Mouse (Mus musculus) heart, adult 2 months (tissue): Measurements from ENCODE around the gene Entpd2. TPM values are rescaled to one million over a fixed set of nuclear protein-coding genes. Genes with fewer than 3 reads are reported as not detected.

Experiments
- DNase-seq, 2 experiments: peaks; one replicate each; pipeline ENCODE4 v3.0.0; 2021
- H3K27ac ChIP-seq: fragments of 200-600 bp; 2 replicates; pipeline ENCODE4 v1.8.1; 2022
- H3K27me3 ChIP-seq: fragments of 200-500 bp; 2 replicates; pipeline ENCODE4 v1.6.1; 2012; ENCODE audit warnings: mild to moderate bottlenecking, low read length, inconsistent platforms, mixed read lengths; ENCODE audit not compliant: control insufficient read depth, insufficient read depth
- H3K36me3 ChIP-seq: fragments of 200-500 bp; 2 replicates; pipeline ENCODE4 v1.6.1; 2012; ENCODE audit warnings: low read length, inconsistent platforms; ENCODE audit not compliant: control insufficient read depth, insufficient read depth
- H3K4me1 ChIP-seq: fragments of 200-500 bp; 2 replicates; pipeline ENCODE4 v1.6.1; 2011; ENCODE audit warnings: low read length; ENCODE audit not compliant: control insufficient read depth, insufficient read depth
- H3K4me3 ChIP-seq: fragments of 200-600 bp; 2 replicates; pipeline ENCODE4 v1.8.1; 2022
- H3K79me2 ChIP-seq: fragments of 200-500 bp; replicated peaks from 2 replicates; pipeline ENCODE4 v1.6.1; 2012; ENCODE audit warnings: mild to moderate bottlenecking, inconsistent platforms, low read length, moderate library complexity, mixed read lengths; ENCODE audit not compliant: control insufficient read depth, insufficient read depth
- H3K9ac ChIP-seq: fragments of 200-500 bp; 2 replicates; pipeline ENCODE4 v1.6.1; 2012; ENCODE audit warnings: low read depth, mild to moderate bottlenecking, control low read depth, inconsistent platforms, low read length, mixed read lengths
- CTCF ChIP-seq: fragments of 200-600 bp; IDR thresholded peaks from 2 replicates; pipeline ENCODE4 v1.8.1; 2022; ENCODE audit warnings: antibody characterized with exemption, mild to moderate bottlenecking, moderate library complexity
- EP300 ChIP-seq: fragments of 200-500 bp; IDR thresholded peaks from 2 replicates; pipeline ENCODE4 v1.6.1; 2011; ENCODE audit warnings: low read depth, low read length, control low read depth; ENCODE audit not compliant: insufficient read depth
- POLR2A ChIP-seq: fragments of 200-500 bp; IDR thresholded peaks from 2 replicates; pipeline ENCODE4 v1.6.1; 2011; ENCODE audit warnings: mild to moderate bottlenecking, low read depth, low read length, control low read depth; ENCODE audit not compliant: insufficient read depth
- WGBS: fragments of 180-500 bp; shearing (Covaris S2); methylation state at CpG from one replicate; pipeline ENCODE4 v1.1.7; 2018; 5-methylcytosine and 5-hydroxymethylcytosine counted together
- intact Hi-C: fragments of 180-260 bp; cut with DNase I; formaldehyde crosslinking; loops from one replicate; pipeline ENCODE4 v1.15.1; 2025
- polyA plus RNA-seq: library from polyadenylated mRNA; depleted of rRNA; stranded (reverse); fragments of >200 nt; gene quantifications from 2 replicates; pipeline ENCODE4 v1.2.3, GENCODE M21; 2012
- total RNA-seq, 2 experiments: library from RNA; stranded (reverse); gene quantifications; 2 replicates each; pipeline ENCODE4 v1.2.3; 2021

Entpd2 gene
- total and polyA plus RNA-seq, 3 experiments: 11.1 to 37.1 (median 13.5) TPM

DNA sequence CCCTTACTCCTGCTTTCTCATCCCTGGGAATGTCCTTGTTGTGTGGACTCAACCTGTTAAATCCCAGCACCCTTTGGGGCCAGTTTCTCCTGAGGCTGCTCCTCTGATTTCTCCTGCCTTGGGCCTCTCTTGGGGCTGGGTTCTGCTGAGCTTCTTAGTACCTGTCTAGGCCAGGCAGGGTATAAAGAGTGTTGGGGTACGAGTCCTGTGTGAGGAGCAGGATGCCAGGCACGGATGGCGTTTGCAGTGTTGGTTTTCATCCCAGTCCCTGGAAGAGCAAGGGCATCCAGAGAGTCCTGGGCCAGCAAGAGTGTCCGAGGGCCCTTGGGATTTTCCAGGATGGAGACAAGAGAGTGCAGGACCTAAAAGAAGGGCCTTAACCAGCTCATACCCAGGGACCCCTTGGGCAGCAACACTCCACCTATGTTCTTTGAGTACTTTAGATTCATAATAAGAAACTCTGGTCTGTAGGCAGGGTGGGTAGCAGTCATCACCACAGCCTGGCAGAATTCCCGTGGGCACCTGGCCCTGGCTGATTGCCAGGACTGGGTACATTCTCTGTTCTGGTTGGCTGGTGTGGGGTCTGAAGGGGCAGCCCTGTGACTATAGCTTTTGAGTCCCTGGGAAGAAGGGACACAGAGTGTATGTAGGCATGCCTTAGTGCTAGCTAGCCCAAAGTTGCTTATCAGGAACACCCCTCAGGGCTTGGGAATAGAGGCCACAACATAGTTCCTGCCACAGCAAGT is 33.9 kb downstream of the Entpd2 start:
- intact Hi-C loops: loop anchor here (2.0 to 10.0 kb wide), 3 partner anchors 31 to 125 kb away; partner anchors contain the start of genes Edf1 and Paxx
- Histone ChIP-seq H3K27ac (no peak overlapping the region), H3K4me3 (no peak overlapping the region), H3K36me3 (no peaks in the 10 kb centered on the region), H3K79me2 (no peaks in the 10 kb centered on the region), H3K9ac (no peak overlapping the region; the same call in 1 of the 2 replicates), H3K4me1 (no peaks in the 10 kb centered on the region; the same call in 1 of the 2 replicates), H3K27me3 (no peaks in the 10 kb centered on the region)
- WGBS: 47% methylated on average over 5 of the region's 5 CpGs
- TF ChIP-seq EP300: no peak
- no peak for TF ChIP-seq POLR2A
- no peak for TF ChIP-seq CTCF
- DNase-seq: no peak

DNA sequence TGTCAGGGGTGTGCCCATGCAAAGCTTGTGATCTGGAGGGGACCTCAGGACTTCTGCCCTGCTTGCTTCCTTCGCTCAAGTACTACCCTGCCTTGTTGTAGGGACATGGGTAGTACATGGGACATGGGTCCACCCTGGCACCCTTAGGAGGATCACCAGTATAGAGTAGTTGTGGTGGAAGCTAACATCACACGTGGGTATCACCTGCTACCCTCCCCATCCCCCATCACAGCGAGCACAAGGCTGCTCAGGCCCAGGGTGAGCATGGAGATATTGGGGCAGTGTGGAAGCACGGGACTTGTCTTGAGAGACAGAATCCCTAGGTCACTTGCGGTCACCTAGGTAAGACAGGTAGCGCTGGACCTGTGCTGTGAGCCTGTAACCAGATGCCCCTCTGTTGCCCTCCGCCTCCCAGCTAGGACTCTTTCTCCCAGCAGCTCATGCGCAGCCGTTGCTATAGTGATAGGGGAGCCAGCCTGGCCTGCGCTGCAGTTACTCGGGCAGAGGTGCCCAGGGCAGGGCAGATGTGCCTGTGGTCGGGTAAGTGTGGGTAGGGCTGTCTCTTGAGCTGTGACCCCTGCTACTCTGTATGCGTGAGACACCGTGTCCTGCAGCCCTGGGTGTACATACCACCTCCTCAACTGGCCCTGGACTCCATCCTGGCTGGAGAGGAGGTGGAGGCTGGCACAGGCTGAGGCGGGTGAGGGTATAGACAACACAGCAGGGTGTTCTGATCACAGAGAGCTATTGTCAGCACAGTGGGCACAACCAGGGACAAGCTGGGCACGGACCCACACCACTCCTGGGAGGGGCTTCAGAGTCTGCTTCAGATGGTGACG is 34.9 kb downstream of the Entpd2 start:
- no peaks in the 10 kb centered on the region; the same call in 1 of the 2 replicates for H3K4me1 ChIP-seq
- no peaks in the 10 kb centered on the region for H3K27me3 ChIP-seq
- intact Hi-C loops: loop anchor here (2.0 kb wide), 1 partner anchor 30 kb away; the partner anchor contains the start of gene Paxx
- no peak for DNase-seq
- no peak overlapping the region for H3K27ac ChIP-seq
- H3K9ac ChIP-seq: no peak overlapping the region
- no peaks in the 10 kb centered on the region for H3K79me2 ChIP-seq
- 87% methylated on average over 17 of the region's 17 CpGs for WGBS
- H3K36me3 ChIP-seq: no peaks in the 10 kb centered on the region
- TF ChIP-seq EP300 (no peak), CTCF (no peak), POLR2A (no peak)
- no peak overlapping the region for H3K4me3 ChIP-seq

DNA sequence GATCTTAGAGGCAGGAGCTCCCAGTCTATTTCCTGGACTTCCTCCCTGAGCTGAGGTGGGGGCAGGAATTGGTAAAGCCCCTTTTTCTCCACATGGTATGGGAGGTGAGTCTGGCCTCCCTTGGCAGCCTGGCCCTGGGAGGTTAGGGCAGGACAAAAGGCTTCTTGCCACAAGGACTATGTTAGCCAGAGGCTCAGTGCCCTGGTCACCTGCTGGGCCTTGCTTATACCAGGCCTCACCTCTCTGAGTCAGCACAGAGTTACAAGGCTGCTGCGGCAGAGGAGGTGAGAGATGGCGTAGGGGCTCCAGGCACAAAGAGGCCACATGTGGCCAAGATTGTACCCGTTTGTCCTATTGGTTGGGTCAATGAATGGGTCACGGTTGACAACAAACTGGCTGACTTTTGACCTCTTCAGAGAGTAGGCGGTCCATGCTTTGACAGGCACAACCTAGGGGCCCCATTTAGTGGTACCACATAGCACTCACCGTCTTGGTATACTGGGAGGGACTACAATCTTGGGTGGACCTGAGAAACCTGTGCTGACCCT is 35.7 kb downstream of the Entpd2 start:
- intact Hi-C loops: loop anchor here (2.0 kb wide), 1 partner anchor 29 kb away; the partner anchor contains the start of gene Paxx
- H3K9ac ChIP-seq: no peak overlapping the region
- no peaks in the 10 kb centered on the region for H3K36me3 ChIP-seq
- no peak overlapping the region for H3K27ac ChIP-seq
- no peaks in the 10 kb centered on the region for H3K27me3 ChIP-seq
- H3K79me2 ChIP-seq: no peaks in the 10 kb centered on the region
- H3K4me1 ChIP-seq: no peaks in the 10 kb centered on the region; the same call in 1 of the 2 replicates
- TF ChIP-seq POLR2A: no peak
- no peak for TF ChIP-seq EP300
- TF ChIP-seq CTCF: no peak
- H3K4me3 ChIP-seq: no peak overlapping the region
- 85% methylated on average over 6 of the region's 6 CpGs for WGBS
- DNase-seq: no peak

DNA sequence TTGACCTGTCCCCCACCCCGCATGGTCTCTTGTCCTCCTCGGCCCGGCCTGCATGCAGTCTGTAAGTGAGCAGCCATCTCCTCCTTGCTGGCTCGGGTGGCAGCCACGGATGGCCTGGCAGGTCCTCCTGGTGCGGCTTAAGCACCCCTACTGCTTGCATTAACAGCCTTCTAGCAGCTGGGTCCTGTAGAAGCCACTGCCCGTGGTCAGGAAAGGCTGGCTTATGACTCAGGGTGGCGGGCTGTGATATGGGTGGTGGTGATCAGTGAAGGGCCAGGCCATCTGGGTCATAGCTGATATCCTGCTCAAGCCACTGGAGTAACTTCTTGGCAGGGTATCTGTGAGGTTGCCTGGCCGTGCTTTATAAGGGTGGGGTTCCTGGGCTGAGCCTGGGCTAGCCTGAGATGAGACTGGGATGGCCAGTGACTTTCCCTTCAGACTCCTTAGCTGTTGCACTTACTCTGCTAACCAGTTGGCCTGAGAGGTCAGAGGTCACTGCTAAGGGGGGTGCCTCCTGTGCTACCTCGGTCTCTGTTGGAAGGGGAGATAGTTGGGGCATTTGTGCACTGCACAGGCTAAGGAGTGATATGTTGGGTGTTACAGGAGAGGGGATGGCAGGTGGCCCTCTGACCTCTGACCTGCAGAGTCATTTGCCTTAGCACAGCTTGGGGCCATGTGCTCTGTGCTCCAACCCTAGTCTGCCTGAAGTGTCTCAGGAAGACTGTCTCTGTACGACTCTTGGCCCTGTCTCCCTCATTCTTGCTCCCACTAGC is 36.8 kb downstream of the Entpd2 start:
- 76% methylated on average over 11 of the region's 11 CpGs for WGBS
- no peaks in the 10 kb centered on the region for H3K27me3 ChIP-seq

DNA sequence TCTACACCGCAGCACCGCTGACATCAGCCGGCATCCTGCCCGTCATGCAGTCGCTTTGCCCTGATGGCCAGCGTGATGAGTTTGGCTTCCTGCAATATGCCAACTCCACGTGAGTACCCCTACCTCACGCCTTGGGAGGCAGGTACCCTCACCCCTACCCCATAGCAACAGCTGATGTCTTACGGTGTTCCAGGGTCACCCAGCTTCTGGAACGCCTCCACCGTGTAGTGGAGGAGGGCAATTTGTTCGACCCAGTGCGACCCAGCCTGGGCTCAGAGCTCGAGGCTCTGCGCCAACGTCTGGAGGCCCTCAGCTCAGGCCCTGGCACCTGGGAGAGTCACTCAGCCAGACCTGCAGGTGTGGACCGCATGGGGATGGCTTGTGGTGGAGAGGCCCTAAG is 37.4 kb downstream of the Entpd2 start:
- no peak for DNase-seq
- 83% methylated on average over 17 of the region's 17 CpGs for WGBS

More for the DNA sequence above, 36.8 kb downstream of the Entpd2 start:
- no peaks in the 10 kb centered on the region for H3K79me2 ChIP-seq
- no peaks in the 10 kb centered on the region; the same call in 1 of the 2 replicates for H3K4me1 ChIP-seq
- no peaks in the 10 kb centered on the region for H3K36me3 ChIP-seq
- no peak overlapping the region for H3K9ac ChIP-seq
- DNase-seq: no peak
- intact Hi-C loops: no loop called here
- H3K27ac ChIP-seq: no peak overlapping the region
- TF ChIP-seq CTCF (no peak), POLR2A (no peak), EP300 (no peak)
- no peak overlapping the region for H3K4me3 ChIP-seq

More for the DNA sequence above, 37.4 kb downstream of the Entpd2 start:
- H3K36me3 ChIP-seq: no peaks in the 10 kb centered on the region
- TF ChIP-seq EP300 (no peak), CTCF (no peak), POLR2A (no peak)
- no peaks in the 10 kb centered on the region for H3K79me2 ChIP-seq
- H3K4me1 ChIP-seq: no peaks in the 10 kb centered on the region; the same call in 1 of the 2 replicates
- no peak overlapping the region for H3K27ac ChIP-seq
- intact Hi-C loops: no loop called here
- no peak overlapping the region for H3K4me3 ChIP-seq
- no peak overlapping the region for H3K9ac ChIP-seq
- H3K27me3 ChIP-seq: no peaks in the 10 kb centered on the region
